Comparison of ENCODE assay signal across 18 mouse cellular contexts in genomic region chr6:62889194-62889593, GRCm38 (mm10).
A peak's percentile ranks its signal among the peaks of the same experiment; 100 is the strongest.
DNase-seq lines count a peak whose midpoint lies in the region; ATAC-seq lines count a peak whose summit lies in the region.
"Had no signal": no experiment of that assay in that cellular context is flagged by ENCODE, and none has a peak within 500 bp of the region (broad histone marks: within the 10 kb centered on the region; RNA-seq: fewer than 3 reads in every experiment).

No protein-coding gene starts in this region.

- H3K4me1 ChIP-seq in kidney, embryonic 14.5 days (ENCODE audit: control insufficient read depth, insufficient read depth, low read length), result no peaks in the 10 kb centered on the region
- H3K4me1 ChIP-seq in neural tube, embryonic 12.5 days, result no peaks in the 10 kb centered on the region
- H3K4me1 ChIP-seq in limb, embryonic 10.5 days, result no peaks in the 10 kb centered on the region

- H3K27ac ChIP-seq in kidney, embryonic 14.5 days (ENCODE audit: low read depth, low read length), result no peak overlapping the region
- no peak overlapping the region for H3K27ac ChIP-seq in neural tube, embryonic 12.5 days
- H3K27ac ChIP-seq in limb, embryonic 10.5 days, result no peak overlapping the region
- H3K27ac ChIP-seq: left cerebral cortex, adult 2 months; midbrain, embryonic 10.5 days had no signal

- no peaks in the 10 kb centered on the region for H3K36me3 ChIP-seq in kidney, embryonic 14.5 days (ENCODE audit: control insufficient read depth, insufficient read depth, low read length)
- no peaks in the 10 kb centered on the region for H3K36me3 ChIP-seq in neural tube, embryonic 12.5 days
- no peaks in the 10 kb centered on the region for H3K36me3 ChIP-seq in limb, embryonic 10.5 days
- H3K36me3 ChIP-seq: midbrain, embryonic 10.5 days had no signal

- H3K9ac ChIP-seq in kidney, embryonic 14.5 days (ENCODE audit: low read depth, low read length), result no peak overlapping the region
- H3K9ac ChIP-seq in neural tube, embryonic 12.5 days, result no peak overlapping the region

- no peaks in the 10 kb centered on the region for H3K9me3 ChIP-seq in kidney, embryonic 14.5 days (ENCODE audit: control insufficient read depth, low read length)
- H3K9me3 ChIP-seq in neural tube, embryonic 12.5 days, result no peaks in the 10 kb centered on the region
- H3K9me3 ChIP-seq in limb, embryonic 10.5 days (replicated peaks), result no peaks in the 10 kb centered on the region
- H3K9me3 ChIP-seq: midbrain, embryonic 10.5 days had no signal

- no peak for ATAC-seq in kidney, embryonic 14.5 days (ENCODE audit: low FRiP score, low TSS enrichment)
- peak; percentile 61 for ATAC-seq in neural tube, embryonic 12.5 days (ENCODE audit: low FRiP score, low read depth)
- ATAC-seq in erythroblast, adult 5-6 weeks (replicated peaks; ENCODE audit: low FRiP score, poor library complexity, severe bottlenecking), result no peak
- ATAC-seq: CD4-positive, CD25-positive, alpha-beta regulatory T cell, adult 4 months had no signal

- WGBS in kidney, embryonic 14.5 days, result 21% methylated on average over 1 of the region's 1 CpGs
- WGBS in neural tube, embryonic 12.5 days, result 5% methylated on average over 1 of the region's 1 CpGs
- WGBS in limb, embryonic 10.5 days, result 6% methylated on average over 1 of the region's 1 CpGs

- H3K27me3 ChIP-seq in kidney, embryonic 14.5 days (ENCODE audit: control insufficient read depth, insufficient read depth, low read length), result no peaks in the 10 kb centered on the region
- H3K27me3 ChIP-seq in neural tube, embryonic 12.5 days (replicated peaks), result no peaks in the 10 kb centered on the region
- no peaks in the 10 kb centered on the region for H3K27me3 ChIP-seq in limb, embryonic 10.5 days (ENCODE audit: low read depth, poor library complexity, severe bottlenecking)

- no peak overlapping the region for H3K4me3 ChIP-seq in kidney, embryonic 14.5 days (ENCODE audit: low read length)
- no peak overlapping the region for H3K4me3 ChIP-seq in neural tube, embryonic 12.5 days
- no peak overlapping the region for H3K4me3 ChIP-seq in limb, embryonic 10.5 days
- H3K4me3 ChIP-seq: erythroblast, embryonic 14.5 days; left cerebral cortex, adult 2 months; midbrain, embryonic 10.5 days had no signal

- DNase-seq in kidney, adult 9 months, result peak; percentile 26
- peak; percentile 82 for DNase-seq in ZHBTc4 (ENCODE audit: low read depth, low spot score)
- peak; percentile 33 for DNase-seq in embryo, embryonic 9.5 days (ENCODE audit: extremely low spot score)
- DNase-seq in limb, embryonic 10.5 days (ENCODE audit: low spot score), result no peak
- DNase-seq: adrenal gland, adult 8-10 months; cerebellum, postnatal 14 days; kidney, postnatal 10 days; liver; lung, postnatal 10 days; right cerebral cortex, postnatal 25 days; thymus, postnatal 36 days had no signal

- no peak overlapping the region for H3K4me2 ChIP-seq in kidney, embryonic 14.5 days (replicated peaks; ENCODE audit: low read depth, low read length)
- H3K4me2 ChIP-seq in neural tube, embryonic 12.5 days (replicated peaks), result no peak overlapping the region
